Mouse (Mus musculus) gastrocnemius, adult 2 months (tissue): Measurements from ENCODE around the gene Siglec1. TPM values are rescaled to one million over a fixed set of nuclear protein-coding genes. Genes with fewer than 3 reads are reported as not detected.
A peak's percentile ranks its signal among the peaks of the same experiment; 100 is the strongest.
"Not testable (repeated sequence)": the region's sequence is repeated elsewhere in the genome, so short reads cannot be mapped to it uniquely, and the experiment has no call there.

ENCODE experiments used
- DNase-seq: peaks from one replicate; pipeline ENCODE4 v3.0.0; 2022
- H3K27ac ChIP-seq: fragments of 200-600 bp; 2 replicates; pipeline ENCODE4 v1.8.1; 2022; ENCODE audit warnings: mild to moderate bottlenecking
- H3K4me3 ChIP-seq: fragments of 200-600 bp; 2 replicates; pipeline ENCODE4 v1.8.1; 2022; ENCODE audit warnings: mild to moderate bottlenecking, moderate library complexity
- CTCF ChIP-seq: fragments of 200-600 bp; IDR thresholded peaks from 2 replicates; pipeline ENCODE4 v1.8.1; 2022; ENCODE audit warnings: antibody characterized with exemption, mild to moderate bottlenecking, moderate library complexity
- intact Hi-C: fragments of 180-260 bp; cut with DNase I; formaldehyde crosslinking; loops from one replicate; pipeline ENCODE4 v1.15.1; 2025
- total RNA-seq, 2 experiments: library from RNA; stranded (reverse); gene quantifications; 2 replicates each; pipeline ENCODE4 v1.2.3; 2021

Siglec1 gene
- total RNA-seq, 2 experiments from 2014 or later, result 0.36 to 0.39 TPM

DNA sequence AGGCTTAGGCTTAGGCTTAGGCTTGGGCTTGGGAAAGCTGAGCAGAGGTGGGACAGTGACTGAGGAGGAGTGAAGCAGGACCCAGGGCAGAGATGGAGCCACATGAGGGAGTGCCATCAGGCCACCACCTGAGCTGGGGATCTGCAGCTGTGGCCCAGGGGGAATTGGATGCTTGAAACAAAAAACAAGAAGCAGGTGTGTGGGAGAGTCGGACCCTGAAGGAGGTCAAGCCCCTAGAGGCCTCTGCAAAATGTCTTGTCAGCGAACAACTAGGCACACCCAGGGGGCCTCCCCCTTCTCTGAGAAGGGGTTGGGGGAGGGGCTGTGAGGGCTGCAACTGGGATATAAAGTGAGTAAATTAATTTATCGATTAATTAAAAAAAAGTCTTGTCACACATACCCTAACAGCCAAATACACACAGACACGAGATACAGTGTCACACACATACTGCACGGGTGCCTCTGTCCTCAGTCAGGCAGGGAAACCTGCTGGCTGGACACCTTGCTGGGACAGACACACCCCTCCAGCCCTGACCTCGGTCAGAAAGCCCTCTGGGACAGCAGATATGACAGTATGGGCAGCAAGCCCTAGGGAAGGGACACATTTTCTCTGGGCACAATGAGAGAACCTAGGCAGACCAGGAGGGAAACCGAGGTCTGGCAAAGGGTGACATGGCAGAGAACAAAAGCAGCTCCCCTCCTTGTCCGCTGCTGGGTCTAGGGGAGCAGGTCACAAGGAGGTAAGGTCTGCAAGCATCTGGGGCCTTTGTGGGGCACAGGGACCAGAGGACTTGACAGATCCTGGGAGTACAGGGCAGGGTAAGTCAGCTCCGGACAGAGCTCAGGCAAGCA lies 39.6 kb upstream of the Siglec1 start:
- intact Hi-C loops, result loop anchor here (2.0 kb wide), 1 partner anchor 29 kb away; no protein-coding TSS in a partner anchor
- no peak for DNase-seq
- TF ChIP-seq CTCF, result no peak
- H3K27ac ChIP-seq, result peak overlapping the region; percentile 93
- peak overlapping the region; percentile 79 for H3K4me3 ChIP-seq

DNA sequence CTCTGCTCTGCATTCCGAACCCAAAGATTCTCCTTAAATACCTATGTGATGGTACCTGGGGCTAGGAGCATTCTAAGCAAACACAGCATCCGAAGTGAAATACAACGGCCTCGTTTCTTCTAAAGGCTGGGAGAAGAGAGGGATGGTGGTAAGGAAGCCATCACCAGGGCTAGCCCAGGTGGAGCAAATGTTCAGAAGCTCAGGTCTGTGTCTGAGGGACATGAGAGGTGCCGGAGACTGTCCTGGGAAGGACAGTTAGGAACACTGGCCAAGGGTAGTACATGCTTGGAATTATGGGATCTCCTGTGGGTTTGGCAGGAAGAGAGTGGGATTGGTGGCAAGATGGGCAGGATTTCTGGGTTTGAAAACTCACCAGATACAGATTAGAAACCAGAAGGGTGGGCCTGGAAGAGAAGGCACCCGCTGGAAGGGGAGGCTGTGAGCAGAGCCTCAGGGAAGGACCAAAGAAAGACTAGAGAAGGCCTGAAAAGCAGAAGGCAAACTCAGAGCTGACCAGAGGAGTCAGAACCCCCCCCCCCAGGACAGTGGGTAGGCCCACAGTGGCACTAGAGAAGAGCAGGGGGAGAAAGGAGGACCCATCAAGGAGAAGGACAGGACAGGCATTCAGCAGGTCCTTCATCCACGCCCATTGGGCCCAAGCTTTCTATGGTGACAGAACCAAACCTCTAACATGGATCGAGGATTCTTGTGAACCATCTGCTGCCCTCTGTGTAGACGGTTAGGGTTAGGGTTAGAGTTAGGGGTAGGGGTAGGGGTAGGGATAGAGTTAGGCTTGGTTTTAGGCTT lies 38.8 kb upstream of the Siglec1 start:
- TF ChIP-seq CTCF, result no peak
- DNase-seq, result no peak
- Histone ChIP-seq H3K4me3 (no peak overlapping the region), H3K27ac (peak overlapping the region; percentile 93)
- intact Hi-C loops, result no loop called here

DNA sequence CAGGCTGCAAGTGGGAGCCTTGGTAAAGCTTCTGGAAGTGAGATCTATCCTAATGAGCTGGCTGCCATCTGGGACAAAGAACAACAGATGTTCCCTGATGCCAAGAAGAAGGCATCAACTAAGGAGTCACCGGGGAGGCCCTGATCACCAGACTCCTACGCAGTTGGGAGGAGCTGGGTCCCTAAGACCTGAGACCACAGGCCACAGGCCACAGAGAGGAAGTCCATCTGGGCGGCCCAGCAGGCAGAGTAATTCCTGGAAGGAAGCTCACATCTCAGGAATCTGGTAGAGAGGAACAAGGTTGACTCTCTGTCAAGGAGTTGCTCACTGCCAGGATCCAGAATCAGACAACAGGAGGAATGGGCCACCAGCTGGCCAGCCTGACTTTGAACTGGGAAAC lies 37.6 kb upstream of the Siglec1 start:
- no peak for TF ChIP-seq CTCF
- intact Hi-C loops, result no loop called here
- DNase-seq, result peak; percentile 51
- Histone ChIP-seq H3K27ac (peak overlapping the region; percentile 84), H3K4me3 (no peak overlapping the region)

DNA sequence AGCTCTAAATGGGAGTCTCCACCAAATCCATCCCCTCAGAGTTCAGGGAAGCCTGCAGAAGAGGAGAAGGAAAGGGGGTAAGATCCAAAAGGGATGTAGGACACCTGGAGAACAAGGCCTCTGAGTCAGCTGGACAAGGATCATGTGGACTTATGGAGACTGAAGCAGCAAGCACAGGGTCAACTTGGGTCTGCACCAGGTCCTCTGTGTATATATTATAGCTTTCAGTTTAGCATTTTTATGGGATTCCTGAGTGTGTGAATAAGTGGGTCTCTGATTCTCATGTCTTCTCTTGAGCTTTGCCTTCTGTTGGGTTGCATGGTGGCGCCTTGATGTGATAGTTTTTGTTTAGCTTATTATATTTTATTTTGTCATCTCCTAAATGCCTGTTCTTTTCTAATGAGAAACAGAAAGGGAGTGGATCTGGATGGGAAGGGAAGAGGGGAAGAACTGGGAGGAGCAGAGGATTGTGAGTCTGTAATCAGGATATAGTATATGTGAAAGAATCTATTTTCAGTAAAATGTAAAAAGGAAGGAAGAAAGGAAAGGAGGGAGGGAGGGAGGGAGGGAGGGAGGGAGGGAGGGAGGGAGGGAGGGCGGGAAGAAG lies 32.5 kb upstream of the Siglec1 start:
- TF ChIP-seq CTCF, result no peak
- DNase-seq, result no peak
- Histone ChIP-seq H3K4me3 (no peak overlapping the region), H3K27ac (no peak overlapping the region)
- intact Hi-C loops, result no loop called here

DNA sequence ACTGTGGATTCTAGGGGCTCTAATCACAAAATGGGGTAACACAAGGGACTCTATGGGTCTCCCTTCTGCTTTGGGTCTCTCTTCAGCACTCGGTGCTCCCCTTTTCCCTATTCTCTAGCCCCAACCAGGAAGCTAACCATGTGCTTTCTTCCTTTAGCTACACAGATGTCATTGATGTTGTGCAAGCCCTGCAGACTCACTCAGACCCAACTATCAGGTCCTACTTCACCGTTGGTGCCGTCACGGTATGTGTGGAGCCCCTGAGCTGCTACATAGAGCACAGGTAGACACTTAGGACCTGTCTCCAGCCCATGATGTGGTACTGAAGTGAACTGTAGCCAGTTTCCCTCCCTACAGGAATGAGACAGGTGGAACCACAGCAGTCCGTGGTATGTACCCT lies 19.4 kb upstream of the Siglec1 start:
- H3K4me3 ChIP-seq, result no peak overlapping the region
- DNase-seq, result no peak
- TF ChIP-seq CTCF, result no peak
- intact Hi-C loops, result no loop called here
- H3K27ac ChIP-seq, result peak overlapping the region; percentile 31; the same call in 1 of the 2 replicates

DNA sequence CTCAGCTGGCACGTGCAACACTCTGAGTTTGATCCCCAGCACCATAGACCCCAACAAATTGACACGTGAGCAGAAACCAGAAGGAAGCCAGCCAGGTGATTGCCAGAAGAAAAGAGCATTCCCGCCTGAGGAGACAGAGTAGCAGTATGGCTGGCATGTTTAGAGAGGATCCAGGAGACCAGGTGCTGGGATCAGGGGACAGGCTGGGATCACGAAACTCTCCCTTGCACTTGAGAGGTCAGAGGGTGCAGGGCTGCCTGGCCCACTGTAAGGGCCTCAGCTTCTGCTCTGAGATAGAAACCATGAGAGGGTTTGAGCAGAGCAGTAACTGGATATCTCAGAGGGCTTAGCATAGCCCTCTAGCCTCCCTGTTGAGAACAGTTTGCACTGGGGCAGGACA lies 18.5 kb upstream of the Siglec1 start:
- H3K27ac ChIP-seq, intact Hi-C loops, DNase-seq, H3K4me3 ChIP-seq: not testable (repeated sequence)

DNA sequence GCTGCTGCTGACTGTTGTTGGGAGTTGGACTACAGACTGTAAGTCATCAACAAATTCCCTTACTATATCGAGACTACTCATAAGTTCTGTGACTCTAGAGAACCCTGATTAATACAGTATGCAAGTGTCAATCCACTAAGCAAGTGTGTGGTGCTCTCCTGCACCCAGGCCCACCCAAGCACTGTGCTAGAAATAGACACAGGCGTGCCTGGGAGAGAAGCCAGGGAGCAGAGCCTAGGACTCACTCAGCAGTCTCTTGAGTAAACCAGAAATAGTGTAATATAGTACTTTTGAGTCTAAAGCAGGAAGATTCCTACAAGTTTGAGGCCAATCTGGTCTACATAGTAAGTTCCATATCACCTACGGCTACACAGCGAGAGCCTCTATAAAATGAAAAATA lies 17.5 kb upstream of the Siglec1 start:
- Histone ChIP-seq H3K27ac (peak overlapping the region; percentile 69), H3K4me3 (no peak overlapping the region)
- TF ChIP-seq CTCF, result no peak
- intact Hi-C loops, result no loop called here
- peak; percentile 77 for DNase-seq

DNA sequence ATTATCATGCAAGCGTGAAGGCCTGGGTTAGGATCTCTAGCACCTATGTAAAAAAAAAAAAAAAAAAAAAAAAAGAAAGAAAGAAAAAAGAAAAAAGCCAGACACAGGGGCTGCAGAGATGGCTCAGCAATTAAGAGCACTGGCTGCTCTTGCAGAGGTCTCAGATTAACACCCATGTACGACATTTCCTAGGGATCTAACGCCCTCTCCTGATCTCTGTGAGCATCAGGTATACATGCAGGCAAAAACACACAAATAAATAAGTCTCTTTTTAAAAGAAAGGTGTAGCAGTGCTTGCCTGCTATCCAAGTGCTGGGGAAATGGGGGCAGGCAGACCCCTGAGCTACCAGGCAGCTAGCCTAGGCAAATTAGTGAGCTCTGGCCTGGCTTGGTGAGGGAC lies 15.0 kb upstream of the Siglec1 start:
- no peak for DNase-seq
- intact Hi-C loops, result no loop called here
- no peak for TF ChIP-seq CTCF

DNA sequence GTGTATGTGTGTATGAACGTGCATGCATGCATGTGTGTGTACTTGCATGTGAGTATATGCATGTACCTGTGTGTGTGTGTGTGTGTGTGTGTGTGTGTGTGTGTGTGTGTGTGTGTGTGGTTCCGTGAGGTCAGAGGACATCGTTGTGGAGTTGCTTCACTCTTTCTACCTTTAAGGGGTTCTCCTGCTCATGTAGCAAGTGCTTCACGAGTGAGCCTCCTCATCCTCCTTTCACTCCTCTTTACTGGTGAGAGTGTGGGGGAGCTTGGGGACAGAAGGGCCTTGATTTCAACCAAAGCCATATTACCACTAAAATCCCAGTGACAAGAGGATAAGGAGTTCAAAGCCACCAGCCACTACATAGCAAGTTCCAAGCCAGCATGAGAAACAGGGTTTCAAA lies 10.5 kb upstream of the Siglec1 start:
- peak overlapping the region; percentile 83 for H3K27ac ChIP-seq
- intact Hi-C loops, result loop anchor here (2.0 to 5.0 kb wide), 2 partner anchors 30 to 65 kb away; partner anchors contain the start of genes 1700037H04Rik and Hspa12b
- H3K4me3 ChIP-seq, result no peak overlapping the region
- no peak for DNase-seq
- TF ChIP-seq CTCF, result no peak

More for the DNA sequence above, 15.0 kb upstream of the Siglec1 start:
- no peak overlapping the region for H3K27ac ChIP-seq
- no peak overlapping the region for H3K4me3 ChIP-seq

DNA sequence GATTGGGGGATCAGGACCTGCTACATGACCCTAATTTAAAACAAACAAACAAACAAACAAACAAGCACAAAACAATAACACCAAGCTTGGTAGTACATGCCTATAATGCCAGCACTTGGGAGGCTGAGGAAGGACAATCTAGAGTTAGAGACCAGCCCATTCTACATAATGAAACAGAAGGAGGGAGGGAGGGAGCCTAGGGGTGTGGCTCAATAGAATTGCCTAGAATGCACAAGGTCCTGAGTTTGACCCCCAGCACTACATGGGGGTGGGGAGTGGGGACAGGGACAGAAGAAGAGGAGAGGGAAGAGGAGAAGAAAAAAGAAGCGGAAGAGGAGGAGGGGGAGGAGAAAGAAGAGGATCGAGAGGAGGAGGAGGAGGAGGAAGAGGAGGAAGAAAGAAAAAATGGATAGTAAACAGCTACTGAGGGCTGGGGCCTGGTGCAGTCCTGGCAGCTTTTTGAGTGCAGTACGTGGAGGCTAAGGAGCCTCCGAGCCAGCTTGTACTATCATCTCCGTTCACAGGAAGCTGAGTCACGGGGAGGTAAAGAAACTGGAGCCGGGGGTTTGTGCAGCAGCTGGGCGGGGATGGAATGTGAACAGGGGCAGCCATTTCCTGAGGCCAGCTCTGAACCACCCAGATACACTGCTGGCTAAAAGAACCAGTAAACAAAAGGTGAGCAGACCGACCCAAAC lies 9.7 kb upstream of the Siglec1 start:
- DNase-seq, result peak; percentile 65
- H3K27ac ChIP-seq, result peak overlapping the region; percentile 83
- H3K4me3 ChIP-seq, result peak overlapping the region; percentile 41
- no peak for TF ChIP-seq CTCF
- intact Hi-C loops, result loop anchor here (2.0 to 5.0 kb wide), 2 partner anchors 31 to 66 kb away; partner anchors contain the start of genes 1700037H04Rik and Hspa12b

DNA sequence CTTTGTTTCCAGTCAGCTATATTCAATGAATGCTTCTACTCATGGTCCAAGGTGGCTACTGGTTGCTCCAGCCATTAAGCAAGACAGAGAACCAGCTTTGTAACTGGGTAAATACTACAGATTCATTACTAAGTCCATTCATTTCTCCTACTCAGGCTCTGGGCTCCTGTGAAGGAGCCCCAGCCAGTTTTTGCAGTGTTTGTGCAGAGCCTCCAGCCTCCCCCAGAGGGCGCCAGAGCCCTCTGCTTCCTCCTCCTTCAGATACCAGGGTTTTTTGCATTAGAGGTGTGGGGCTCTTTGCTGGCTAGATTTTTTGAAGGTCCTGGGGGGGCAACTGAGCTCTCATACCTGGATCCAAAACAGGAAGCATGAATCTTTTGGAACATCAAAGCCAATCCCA lies 8.3 kb upstream of the Siglec1 start:
- Histone ChIP-seq H3K27ac (peak overlapping the region; percentile 83), H3K4me3 (no peak overlapping the region)
- TF ChIP-seq CTCF, result no peak; the same call in 1 of the 2 replicates
- DNase-seq, result peak; percentile 77
- intact Hi-C loops, result loop anchor here (1.0 to 5.0 kb wide), 5 partner anchors 47 to 322 kb away; partner anchors contain the start of gene 1700037H04Rik

DNA sequence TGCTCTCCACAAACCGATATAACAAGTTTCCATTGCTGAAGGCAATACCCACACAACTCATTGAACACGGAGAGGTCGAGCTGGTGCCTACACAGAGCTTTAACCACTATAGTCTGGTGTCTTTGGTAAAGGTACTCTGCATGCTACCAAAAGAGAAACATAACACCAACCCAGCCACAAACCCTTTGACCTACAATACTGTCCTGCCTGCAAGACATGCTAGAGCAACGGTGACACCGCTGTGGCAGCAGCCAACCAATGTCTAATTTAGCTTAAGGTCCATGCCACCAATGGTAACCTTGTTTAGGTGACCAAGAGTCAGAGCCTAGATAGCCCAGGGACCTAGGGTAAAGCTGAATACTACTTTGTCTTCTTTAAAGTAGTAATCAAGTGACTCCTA lies 7.0 kb upstream of the Siglec1 start:
- Histone ChIP-seq H3K4me3 (no peak overlapping the region), H3K27ac (no peak overlapping the region)
- no peak for TF ChIP-seq CTCF
- intact Hi-C loops, result no loop called here
- no peak for DNase-seq
